Mouse (Mus musculus) testis, adult 2 months (tissue): ENCODE data around the gene P2ry6.

Experiments
- CTCF ChIP-seq: fragments of 200-500 bp; IDR thresholded peaks from 2 replicates; pipeline ENCODE4 v1.5.1; 2012; ENCODE audit warnings: low read depth, mild to moderate bottlenecking, inconsistent platforms, low read length, moderate library complexity; ENCODE audit not compliant: control insufficient read depth, insufficient read depth, insufficient replicate concordance
- POLR2A ChIP-seq: fragments of 200-500 bp; IDR thresholded peaks from 2 replicates; pipeline ENCODE4 v1.6.1; 2012; ENCODE audit warnings: low read depth, mild to moderate bottlenecking, inconsistent platforms, low read length, moderate library complexity; ENCODE audit not compliant: control insufficient read depth

- TF ChIP-seq CTCF (no peak), POLR2A (no peak)
These were observed 53.2 kb downstream of the P2ry6 start for GRCm38 (mm10) chr7:100921289-100921688.
